Mouse (Mus musculus) ES-Bruce4 (cell line): ENCODE results near the gene Shank2. TPM values are rescaled to one million over a fixed set of nuclear protein-coding genes. Genes with fewer than 3 reads are reported as not detected.

ENCODE experiments used
- H3K27ac ChIP-seq: 2 replicates; pipeline ENCODE4 v1.5.1; 2012; ENCODE audit warnings: low read length, inconsistent platforms; ENCODE audit not compliant: insufficient read depth
- H3K27me3 ChIP-seq: 2 replicates; pipeline ENCODE4 v1.6.1; 2012; ENCODE audit warnings: mild to moderate bottlenecking, low read length, inconsistent platforms; ENCODE audit not compliant: control insufficient read depth, poor library complexity, insufficient read depth, severe bottlenecking
- H3K36me3 ChIP-seq: 2 replicates; pipeline ENCODE4 v1.6.1; 2012; ENCODE audit warnings: inconsistent platforms, mild to moderate bottlenecking, low read length, moderate library complexity; ENCODE audit not compliant: control insufficient read depth, poor library complexity, insufficient read depth, severe bottlenecking
- H3K4me1 ChIP-seq: one replicate; pipeline ENCODE4 v1.8.1; 2011; ENCODE audit warnings: low read length; ENCODE audit not compliant: control insufficient read depth, insufficient read depth
- H3K4me3 ChIP-seq: 2 replicates; pipeline ENCODE4 v1.5.1; 2011; ENCODE audit warnings: low read depth, mild to moderate bottlenecking, low read length
- H3K9ac ChIP-seq: 2 replicates; pipeline ENCODE4 v1.6.1; 2012; ENCODE audit warnings: low read depth, mild to moderate bottlenecking, inconsistent platforms; ENCODE audit not compliant: poor library complexity, severe bottlenecking
- H3K9me3 ChIP-seq: replicated peaks from 2 replicates; pipeline ENCODE4 v1.6.1; 2012; ENCODE audit warnings: mild to moderate bottlenecking, low read length, inconsistent platforms; ENCODE audit not compliant: control insufficient read depth, poor library complexity, insufficient read depth, severe bottlenecking
- CTCF ChIP-seq: IDR thresholded peaks from one replicate; pipeline ENCODE4 v1.8.1; 2011; ENCODE audit warnings: low read depth, low read length
- EP300 ChIP-seq: IDR thresholded peaks from 2 replicates; pipeline ENCODE4 v1.6.1; 2011; ENCODE audit warnings: low read depth, low read length; ENCODE audit not compliant: insufficient read depth
- POLR2A ChIP-seq: IDR thresholded peaks from one replicate; pipeline ENCODE4 v1.8.1; 2011; ENCODE audit warnings: low read length; ENCODE audit not compliant: insufficient read depth
- polyA plus RNA-seq: library from polyadenylated mRNA; stranded (reverse); fragments of >200 nt; gene quantifications from 2 replicates; pipeline ENCODE4 v1.2.4, GENCODE M21; 2011; ENCODE audit warnings: low read depth; ENCODE audit not compliant: missing spikeins, insufficient read depth, insufficient read length

The Shank2 gene
- polyA plus RNA-seq, 1 experiment: 0.72 TPM

GRCm38 (mm10) chr7:144250791-144251190, 249.1 kb downstream of the Shank2 start:
- Histone ChIP-seq H3K36me3 (no peaks in the 10 kb centered on the region), H3K9me3 (no peaks in the 10 kb centered on the region), H3K9ac (no peak overlapping the region), H3K27me3 (no peaks in the 10 kb centered on the region), H3K4me3 (no peak overlapping the region), H3K27ac (no peak overlapping the region), H3K4me1 (no peaks in the 10 kb centered on the region)
- no peak for TF ChIP-seq EP300

GRCm38 (mm10) chr7:144251250-144251649, 249.5 kb downstream of the Shank2 start:
- TF ChIP-seq POLR2A: no peak
- TF ChIP-seq CTCF: no peak
- TF ChIP-seq EP300: no peak
- H3K36me3 ChIP-seq: no peaks in the 10 kb centered on the region
- H3K9ac ChIP-seq: no peak overlapping the region
- H3K9me3 ChIP-seq: no peaks in the 10 kb centered on the region
- H3K4me3 ChIP-seq: no peak overlapping the region
- H3K4me1 ChIP-seq: no peaks in the 10 kb centered on the region
- H3K27ac ChIP-seq: no peak overlapping the region
- no peaks in the 10 kb centered on the region for H3K27me3 ChIP-seq

GRCm38 (mm10) chr7:144254674-144255246, 253.0 kb downstream of the Shank2 start:
- Histone ChIP-seq H3K27me3 (no peaks in the 10 kb centered on the region), H3K4me1 (no peaks in the 10 kb centered on the region), H3K4me3 (no peak overlapping the region), H3K9ac (no peak overlapping the region), H3K27ac (no peak overlapping the region), H3K9me3 (no peaks in the 10 kb centered on the region), H3K36me3 (no peaks in the 10 kb centered on the region)
- no peak for TF ChIP-seq CTCF
- TF ChIP-seq POLR2A: no peak
- TF ChIP-seq EP300: no peak

GRCm38 (mm10) chr7:144257821-144258220, 256.1 kb downstream of the Shank2 start:
- no peak overlapping the region for H3K9ac ChIP-seq
- H3K4me1 ChIP-seq: no peaks in the 10 kb centered on the region
- H3K4me3 ChIP-seq: no peak overlapping the region
- H3K27ac ChIP-seq: no peak overlapping the region
- H3K27me3 ChIP-seq: no peaks in the 10 kb centered on the region
- no peaks in the 10 kb centered on the region for H3K9me3 ChIP-seq
- TF ChIP-seq CTCF (no peak), EP300 (no peak), POLR2A (no peak)
- no peaks in the 10 kb centered on the region for H3K36me3 ChIP-seq

GRCm38 (mm10) chr7:144258332-144258731, 256.6 kb downstream of the Shank2 start:
- H3K9me3 ChIP-seq: no peaks in the 10 kb centered on the region
- no peak overlapping the region for H3K9ac ChIP-seq
- no peaks in the 10 kb centered on the region for H3K36me3 ChIP-seq
- H3K27ac ChIP-seq: no peak overlapping the region
- H3K4me1 ChIP-seq: no peaks in the 10 kb centered on the region
- H3K27me3 ChIP-seq: no peaks in the 10 kb centered on the region
- no peak overlapping the region for H3K4me3 ChIP-seq
- no peak for TF ChIP-seq POLR2A

- H3K36me3 ChIP-seq: no peaks in the 10 kb centered on the region
- H3K4me3 ChIP-seq: no peak overlapping the region
- H3K9ac ChIP-seq: no peak overlapping the region
- TF ChIP-seq EP300 (no peak), POLR2A (no peak), CTCF (no peak)
- no peaks in the 10 kb centered on the region for H3K9me3 ChIP-seq
- no peaks in the 10 kb centered on the region for H3K27me3 ChIP-seq
- no peaks in the 10 kb centered on the region for H3K4me1 ChIP-seq
- no peak overlapping the region for H3K27ac ChIP-seq
Measured at GRCm38 (mm10) chr7:144262666-144263065, 260.9 kb downstream of the Shank2 start.
